Mouse (Mus musculus): ENCODE data around the gene Il2ra. TPM values are rescaled to one million over a fixed set of nuclear protein-coding genes. Genes with fewer than 3 reads are reported as not detected.

Gene Il2ra
- polyA plus RNA-seq, 1 experiment, result 0.33 TPM

DNA sequence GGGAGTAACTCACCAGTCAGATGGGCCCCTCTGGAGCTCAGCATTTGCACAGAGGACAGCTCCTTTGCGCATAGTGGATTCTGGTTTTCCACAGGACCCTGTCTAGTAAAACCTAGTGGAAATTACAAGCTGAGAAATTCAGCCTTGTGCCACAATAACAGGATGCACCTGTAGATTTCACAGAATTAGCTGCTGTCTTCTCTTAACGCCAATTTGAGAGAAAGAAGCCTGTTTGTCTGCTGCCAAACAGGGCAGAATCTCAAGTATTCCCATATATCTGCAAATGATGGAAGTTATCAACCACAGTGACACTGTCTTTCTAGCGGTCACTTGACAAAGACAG is 6.5 kb upstream of the Il2ra start:
- no peak overlapping the region for H3K4me3 ChIP-seq (ENCODE audit: low read depth, low read length)
- 72% methylated on average over 3 of the region's 3 CpGs for WGBS
- H3K4me1 ChIP-seq (ENCODE audit: control insufficient read depth, insufficient read depth, insufficient read length, low read length), result peaks cover under 1% of the 10 kb centered on the region; the same call in 1 of the 2 replicates
- H3K27me3 ChIP-seq (ENCODE audit: control insufficient read depth, insufficient read depth, low read length), result no peaks in the 10 kb centered on the region
- no peak overlapping the region for H3K27ac ChIP-seq (ENCODE audit: insufficient read depth, low read depth, low read length)
- TF ChIP-seq CTCF (IDR thresholded peaks at IDR 0.05; ENCODE audit: extremely low read depth, insufficient read length, insufficient replicate concordance, low read depth, low read length), result no peak
- TF ChIP-seq POLR2A (IDR thresholded peaks at IDR 0.05; ENCODE audit: low read depth, low read length), result no peak
- H3K36me3 ChIP-seq (ENCODE audit: control insufficient read depth, insufficient read depth, low read length), result no peaks in the 10 kb centered on the region

DNA sequence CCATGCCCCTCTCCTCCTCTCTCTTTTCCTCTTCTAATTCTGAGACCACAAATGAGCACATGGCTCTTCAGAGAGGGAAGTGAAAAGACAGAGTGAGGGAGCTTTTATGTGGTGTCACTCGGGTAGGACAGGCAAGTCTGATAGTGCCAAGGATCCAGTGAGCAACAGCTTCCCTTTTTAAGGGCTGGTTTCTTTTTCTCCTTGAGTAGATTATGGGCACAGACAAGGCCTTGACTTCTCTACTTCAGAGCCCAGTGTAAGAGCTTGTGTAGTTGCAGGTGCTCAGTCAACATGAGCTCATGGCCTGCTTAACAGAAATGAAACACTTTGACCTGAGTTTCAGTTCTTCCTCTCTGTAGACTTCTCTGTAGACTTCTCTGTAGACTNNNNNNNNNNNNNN is 5.5 kb upstream of the Il2ra start:
- H3K4me3 ChIP-seq (ENCODE audit: low read depth, low read length), result no peak overlapping the region
- peaks cover 2% of the 10 kb centered on the region; the same call in 1 of the 2 replicates for H3K4me1 ChIP-seq (ENCODE audit: control insufficient read depth, insufficient read depth, insufficient read length, low read length)
- H3K27me3 ChIP-seq (ENCODE audit: control insufficient read depth, insufficient read depth, low read length), result no peaks in the 10 kb centered on the region
- TF ChIP-seq POLR2A (IDR thresholded peaks at IDR 0.05; ENCODE audit: low read depth, low read length), result no peak
- TF ChIP-seq CTCF (IDR thresholded peaks at IDR 0.05; ENCODE audit: extremely low read depth, insufficient read length, insufficient replicate concordance, low read depth, low read length), result no peak
- WGBS, result 51% methylated on average over 1 of the region's 1 CpGs
- peak overlapping the region; percentile 63; the same call in 1 of the 2 replicates for H3K27ac ChIP-seq (ENCODE audit: insufficient read depth, low read depth, low read length)
- H3K36me3 ChIP-seq (ENCODE audit: control insufficient read depth, insufficient read depth, low read length), result no peaks in the 10 kb centered on the region

DNA sequence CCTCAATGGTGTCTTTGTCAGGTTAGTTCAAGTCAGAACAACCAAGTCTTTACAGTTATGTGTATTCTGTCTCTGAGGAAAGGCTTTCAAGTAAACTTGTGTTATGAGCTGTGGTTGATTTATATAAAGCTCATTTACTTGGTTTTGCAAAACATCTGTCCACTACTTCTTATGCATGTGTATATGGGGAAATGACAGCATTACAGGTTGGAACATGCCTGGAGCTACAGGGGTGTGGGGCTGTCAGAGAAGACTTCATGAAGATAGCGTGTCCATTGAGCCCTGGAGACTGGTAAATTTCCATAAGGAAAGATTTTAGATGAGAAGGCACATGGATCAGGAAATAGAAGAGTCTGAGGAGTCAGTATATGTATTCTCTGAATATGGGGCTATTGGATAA is 1.4 kb downstream of the Il2ra start:
- Histone ChIP-seq H3K4me3 (ENCODE audit: low read depth, low read length) (no peak overlapping the region), H3K36me3 (ENCODE audit: control insufficient read depth, insufficient read depth, low read length) (no peaks in the 10 kb centered on the region), H3K4me1 (ENCODE audit: control insufficient read depth, insufficient read depth, insufficient read length, low read length) (peaks cover 5% of the 10 kb centered on the region; the same call in 1 of the 2 replicates), H3K27me3 (ENCODE audit: control insufficient read depth, insufficient read depth, low read length) (no peaks in the 10 kb centered on the region), H3K27ac (ENCODE audit: insufficient read depth, low read depth, low read length) (no peak overlapping the region)
- TF ChIP-seq CTCF (IDR thresholded peaks at IDR 0.05; ENCODE audit: extremely low read depth, insufficient read length, insufficient replicate concordance, low read depth, low read length) (no peak), POLR2A (IDR thresholded peaks at IDR 0.05; ENCODE audit: low read depth, low read length) (no peak)
- 76% methylated on average over 1 of the region's 1 CpGs for WGBS

- H3K27ac ChIP-seq (ENCODE audit: insufficient read depth, low read depth, low read length), result no peak overlapping the region
- 86% methylated on average over 2 of the region's 2 CpGs for WGBS
- no peaks in the 10 kb centered on the region for H3K36me3 ChIP-seq (ENCODE audit: control insufficient read depth, insufficient read depth, low read length)
- no peak overlapping the region for H3K4me3 ChIP-seq (ENCODE audit: low read depth, low read length)
- peaks cover 5% of the 10 kb centered on the region; the same call in 1 of the 2 replicates for H3K4me1 ChIP-seq (ENCODE audit: control insufficient read depth, insufficient read depth, insufficient read length, low read length)
- no peaks in the 10 kb centered on the region for H3K27me3 ChIP-seq (ENCODE audit: control insufficient read depth, insufficient read depth, low read length)
- TF ChIP-seq POLR2A (IDR thresholded peaks at IDR 0.05; ENCODE audit: low read depth, low read length) (no peak), CTCF (IDR thresholded peaks at IDR 0.05; ENCODE audit: extremely low read depth, insufficient read length, insufficient replicate concordance, low read depth, low read length) (no peak)
Observed at GRCm38 (mm10) chr2:11645297-11645696, 2.7 kb downstream of the Il2ra start.

- WGBS, result 19% methylated on average over 3 of the region's 3 CpGs
- TF ChIP-seq POLR2A (IDR thresholded peaks at IDR 0.05; ENCODE audit: low read depth, low read length) (no peak), CTCF (IDR thresholded peaks at IDR 0.05; ENCODE audit: extremely low read depth, insufficient read length, insufficient replicate concordance, low read depth, low read length) (no peak)
- Histone ChIP-seq H3K36me3 (ENCODE audit: control insufficient read depth, insufficient read depth, low read length) (no peaks in the 10 kb centered on the region), H3K4me1 (ENCODE audit: control insufficient read depth, insufficient read depth, insufficient read length, low read length) (peaks cover 13% of the 10 kb centered on the region; the same call in 1 of the 2 replicates), H3K4me3 (ENCODE audit: low read depth, low read length) (no peak overlapping the region), H3K27ac (ENCODE audit: insufficient read depth, low read depth, low read length) (peak overlapping the region; percentile 57), H3K27me3 (ENCODE audit: control insufficient read depth, insufficient read depth, low read length) (no peaks in the 10 kb centered on the region)
Observed at GRCm38 (mm10) chr2:11651476-11651875, 8.9 kb downstream of the Il2ra start.

DNA sequence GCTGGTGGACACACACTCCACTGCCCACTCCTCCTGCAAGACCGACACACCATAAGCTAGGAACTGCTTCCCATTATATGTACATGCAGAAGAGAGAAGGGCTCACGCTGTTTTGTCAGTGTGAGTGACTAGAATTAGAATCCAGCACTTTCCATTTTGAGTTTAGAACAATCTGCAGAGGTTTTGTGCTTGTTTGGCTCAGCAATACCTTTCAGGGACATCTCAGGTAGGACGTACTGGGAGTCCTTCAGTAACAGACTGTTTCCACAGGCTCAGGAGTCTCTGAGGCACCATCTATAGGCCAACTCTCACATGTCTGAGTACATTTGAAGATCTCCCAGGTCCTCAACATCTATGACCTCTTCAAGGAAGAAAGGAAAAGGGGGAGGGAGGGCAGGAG is 9.6 kb downstream of the Il2ra start:
- Histone ChIP-seq H3K4me1 (ENCODE audit: control insufficient read depth, insufficient read depth, insufficient read length, low read length) (peaks cover 13% of the 10 kb centered on the region; the same call in 1 of the 2 replicates), H3K27me3 (ENCODE audit: control insufficient read depth, insufficient read depth, low read length) (no peaks in the 10 kb centered on the region), H3K4me3 (ENCODE audit: low read depth, low read length) (no peak overlapping the region), H3K27ac (ENCODE audit: insufficient read depth, low read depth, low read length) (peak overlapping the region; percentile 37; the same call in 1 of the 2 replicates), H3K36me3 (ENCODE audit: control insufficient read depth, insufficient read depth, low read length) (no peaks in the 10 kb centered on the region)
- 84% methylated on average over 3 of the region's 3 CpGs for WGBS
- TF ChIP-seq CTCF (IDR thresholded peaks at IDR 0.05; ENCODE audit: extremely low read depth, insufficient read length, insufficient replicate concordance, low read depth, low read length) (no peak), POLR2A (IDR thresholded peaks at IDR 0.05; ENCODE audit: low read depth, low read length) (no peak)

GRCm38 (mm10) chr2:11652780-11653179 is 10.2 kb downstream of the Il2ra start:
- 60% methylated on average over 2 of the region's 2 CpGs for WGBS
- peaks cover 13% of the 10 kb centered on the region; the same call in 1 of the 2 replicates for H3K4me1 ChIP-seq (ENCODE audit: control insufficient read depth, insufficient read depth, insufficient read length, low read length)
- no peaks in the 10 kb centered on the region for H3K36me3 ChIP-seq (ENCODE audit: control insufficient read depth, insufficient read depth, low read length)
- no peak overlapping the region for H3K4me3 ChIP-seq (ENCODE audit: low read depth, low read length)
- no peaks in the 10 kb centered on the region for H3K27me3 ChIP-seq (ENCODE audit: control insufficient read depth, insufficient read depth, low read length)
- H3K27ac ChIP-seq (ENCODE audit: insufficient read depth, low read depth, low read length), result no peak overlapping the region
- TF ChIP-seq POLR2A (IDR thresholded peaks at IDR 0.05; ENCODE audit: low read depth, low read length) (no peak), CTCF (IDR thresholded peaks at IDR 0.05; ENCODE audit: extremely low read depth, insufficient read length, insufficient replicate concordance, low read depth, low read length) (no peak)
